ENCODE assay signal across 8 mouse cellular contexts in genomic region chr4:108144880-108145279, GRCm38 (mm10). TPM values are rescaled to one million over a fixed set of nuclear protein-coding genes. Genes with fewer than 3 reads are reported as not detected.
DNase-seq lines count a peak whose midpoint lies in the region; ATAC-seq and TF ChIP-seq lines count a peak whose summit lies in the region.

Scp2 (minus strand) TSS chr4:108144998.

- no peak for TF ChIP-seq POLR2A in cerebellum, adult 2 months (IDR thresholded peaks at IDR 0.05; ENCODE audit: borderline replicate concordance, insufficient read depth, low read length)

- H3K9me3 ChIP-seq in hindbrain, embryonic 15.5 days = no peaks in the 10 kb centered on the region
- H3K9me3 ChIP-seq in liver, embryonic 11.5 days (ENCODE audit: control insufficient read depth, low read length) = no peaks in the 10 kb centered on the region
- H3K9me3 ChIP-seq in stomach, embryonic 16.5 days (replicated peaks; ENCODE audit: control insufficient read depth, low read length) = no peaks in the 10 kb centered on the region

- no peak for DNase-seq in cerebellum, adult 2 months
- no peak for DNase-seq in cerebellum, postnatal 14 days
- no peak for DNase-seq in adrenal gland, adult 2 months
- DNase-seq in gastrocnemius, adult 18-20 months (ENCODE audit: low spot score) = no peak
- no peak for DNase-seq in liver, embryonic 11.5 days (ENCODE audit: low spot score)
- no peak for DNase-seq in B cell, adult 2 months

- no peaks in the 10 kb centered on the region for H3K27me3 ChIP-seq in cerebellum, adult 2 months (ENCODE audit: control insufficient read depth, insufficient read depth, low read length)
- no peaks in the 10 kb centered on the region for H3K27me3 ChIP-seq in hindbrain, embryonic 15.5 days
- H3K27me3 ChIP-seq in liver, embryonic 11.5 days (replicated peaks; ENCODE audit: control insufficient read depth, insufficient read depth, low read length) = no peaks in the 10 kb centered on the region
- H3K27me3 ChIP-seq in stomach, embryonic 16.5 days (ENCODE audit: control insufficient read depth, insufficient read depth, low read length) = no peaks in the 10 kb centered on the region

- no peak for TF ChIP-seq CTCF in cerebellum, adult 2 months (IDR thresholded peaks at IDR 0.05; ENCODE audit: borderline replicate concordance, insufficient read depth, low read depth, low read length)

- ATAC-seq in hindbrain, embryonic 15.5 days (ENCODE audit: low FRiP score, low read depth) = no peak
- ATAC-seq in liver, embryonic 11.5 days (replicated peaks; ENCODE audit: low FRiP score) = no peak
- ATAC-seq in stomach, embryonic 16.5 days (ENCODE audit: insufficient read depth, low FRiP score) = no peak

- H3K4me2 ChIP-seq in hindbrain, embryonic 15.5 days = no peak within 1 kb of the TSS
- H3K4me2 ChIP-seq in liver, embryonic 11.5 days = no peak within 1 kb of the TSS
- no peak within 1 kb of the TSS for H3K4me2 ChIP-seq in stomach, embryonic 16.5 days (ENCODE audit: low read depth, low read length)

- no peak within 1 kb of the TSS for H3K9ac ChIP-seq in hindbrain, embryonic 15.5 days
- H3K9ac ChIP-seq in liver, embryonic 11.5 days (ENCODE audit: low read depth, low read length) = no peak within 1 kb of the TSS
- H3K9ac ChIP-seq in stomach, embryonic 16.5 days (ENCODE audit: low read length) = no peak within 1 kb of the TSS

- no peaks in the 10 kb centered on the region for H3K4me1 ChIP-seq in cerebellum, adult 2 months (ENCODE audit: control insufficient read depth, insufficient read depth, low read length)
- H3K4me1 ChIP-seq in hindbrain, embryonic 15.5 days (replicated peaks) = no peaks in the 10 kb centered on the region
- H3K4me1 ChIP-seq in liver, embryonic 11.5 days (replicated peaks; ENCODE audit: control insufficient read depth, insufficient read depth, low read length) = no peaks in the 10 kb centered on the region
- no peaks in the 10 kb centered on the region for H3K4me1 ChIP-seq in stomach, embryonic 16.5 days (ENCODE audit: control insufficient read depth, insufficient read depth, low read length)

- H3K27ac ChIP-seq in cerebellum, adult 2 months (ENCODE audit: insufficient read depth, low read length) = no peak within 1 kb of the TSS
- H3K27ac ChIP-seq in hindbrain, embryonic 15.5 days (replicated peaks) = no peak within 1 kb of the TSS
- H3K27ac ChIP-seq in liver, embryonic 11.5 days (ENCODE audit: low read depth, low read length) = no peak within 1 kb of the TSS
- no peak within 1 kb of the TSS for H3K27ac ChIP-seq in stomach, embryonic 16.5 days (ENCODE audit: low read length)

- no peak within 1 kb of the TSS for H3K4me3 ChIP-seq in cerebellum, adult 2 months (replicated peaks; ENCODE audit: insufficient read depth, low read depth, low read length)
- no peak within 1 kb of the TSS for H3K4me3 ChIP-seq in hindbrain, embryonic 15.5 days
- no peak within 1 kb of the TSS for H3K4me3 ChIP-seq in liver, embryonic 11.5 days (ENCODE audit: low read depth, low read length)
- no peak within 1 kb of the TSS for H3K4me3 ChIP-seq in stomach, embryonic 16.5 days (replicated peaks; ENCODE audit: low read length)

- no peaks in the 10 kb centered on the region for H3K36me3 ChIP-seq in hindbrain, embryonic 15.5 days
- no peaks in the 10 kb centered on the region for H3K36me3 ChIP-seq in liver, embryonic 11.5 days (ENCODE audit: control insufficient read depth, insufficient read depth, low read length)
- no peaks in the 10 kb centered on the region for H3K36me3 ChIP-seq in stomach, embryonic 16.5 days (ENCODE audit: control insufficient read depth, insufficient read depth, low read length)

- 87% methylated on average over 1 of the region's 1 CpGs for WGBS in cerebellum, adult 2 months
- 86% methylated on average over 1 of the region's 1 CpGs for WGBS in hindbrain, embryonic 15.5 days
- WGBS in liver, embryonic 11.5 days = 90% methylated on average over 1 of the region's 1 CpGs
- 82% methylated on average over 1 of the region's 1 CpGs for WGBS in stomach, embryonic 16.5 days

RNA-seq across cellular contexts. Expression of gene Scp2, which starts in this region (rescaled TPM):
- polyA plus RNA-seq in cerebellum, adult 2 months (2012; rRNA removed) = 223 and 224 TPM in 2 replicates
- 100 to 1,000 TPM; 265 to 443 TPM for total RNA-seq in adrenal gland, adult 2 months (2021)
- 70.2 and 70.8 TPM in 2 replicates for polyA plus RNA-seq in adrenal gland, adult 2 months (2012; rRNA removed)
- total RNA-seq in gastrocnemius, adult 18-20 months (2021) = 100 to 1,000 TPM; 142 to 147 TPM
- polyA plus RNA-seq in hindbrain, embryonic 15.5 days (2015; fragmentation: Nextera tagmentation; extraction: Ambion mirVana) = 218 and 220 TPM in 2 replicates
- 231 and 232 TPM in 2 replicates for polyA plus RNA-seq in liver, embryonic 11.5 days (2014; fragmentation: Nextera tagmentation; extraction: Ambion mirVana)
- 247 and 257 TPM in 2 replicates for polyA plus RNA-seq in stomach, embryonic 16.5 days (2015; fragmentation: Nextera tagmentation; extraction: Ambion mirVana)
